Mouse (Mus musculus): Measurements from ENCODE around the gene Gm13285.
A peak's percentile ranks its signal among the peaks of the same experiment; 100 is the strongest.
"Not testable (repeated sequence)": the region's sequence is repeated elsewhere in the genome, so short reads cannot be mapped to it uniquely, and the experiment has no call there.

- peak; percentile 67 for TF ChIP-seq POLR2A (IDR thresholded peaks at IDR 0.05; ENCODE audit: low read depth, low read length)
- TF ChIP-seq CTCF (IDR thresholded peaks at IDR 0.05; ENCODE audit: borderline replicate concordance, insufficient read depth, low read length): not testable (repeated sequence)
These were observed 42.6 kb upstream of the Gm13285 start for GRCm38 (mm10) chr4:88756581-88757513.

Measured in embryonic fibroblast, embryonic 13.5 days (primary cell).